Mouse (Mus musculus): ENCODE results near the gene Npvf.
A peak's percentile ranks its signal among the peaks of the same experiment; 100 is the strongest.

Gene Npvf

GRCm38 (mm10) chr6:50654356-50654755 lies at the start of gene Npvf:
Npvf (minus strand) TSS chr6:50654439.
- no peak for DNase-seq (ENCODE audit: low read depth)

DNA sequence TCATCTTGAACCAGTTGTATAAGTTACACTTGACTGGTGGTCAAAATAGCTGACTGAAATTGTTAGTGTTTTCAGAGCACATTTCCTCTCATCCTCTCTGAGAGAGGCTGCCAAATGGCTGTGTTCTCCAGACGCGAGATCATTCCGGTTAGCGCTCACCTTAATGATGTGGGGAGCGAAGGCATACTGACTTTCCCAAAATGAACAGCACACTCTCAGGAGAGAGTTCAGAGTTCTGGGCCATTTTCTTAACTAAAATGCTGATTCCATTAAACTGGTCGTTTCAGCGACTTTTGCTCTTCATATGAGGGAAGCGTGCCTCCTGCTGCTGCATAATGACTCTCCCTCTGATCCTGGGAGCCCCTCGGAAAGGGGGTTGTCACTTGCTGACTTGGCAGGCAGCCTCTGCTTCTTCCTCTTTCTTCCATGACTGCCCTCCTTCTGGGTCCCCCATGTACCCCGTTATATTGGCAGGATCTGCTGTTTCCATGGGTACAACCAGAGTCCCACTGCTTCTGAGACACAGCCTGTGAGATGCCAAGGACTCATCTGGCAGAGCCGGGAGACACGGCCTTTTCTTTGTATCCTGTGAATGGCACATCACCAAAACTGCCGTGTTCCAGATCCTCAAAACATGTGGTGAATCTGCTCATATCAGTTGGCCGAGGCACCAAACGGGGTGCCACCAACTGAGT lies 35.0 kb upstream of the Npvf start:
- DNase-seq (ENCODE audit: low read depth), result no peak

DNA sequence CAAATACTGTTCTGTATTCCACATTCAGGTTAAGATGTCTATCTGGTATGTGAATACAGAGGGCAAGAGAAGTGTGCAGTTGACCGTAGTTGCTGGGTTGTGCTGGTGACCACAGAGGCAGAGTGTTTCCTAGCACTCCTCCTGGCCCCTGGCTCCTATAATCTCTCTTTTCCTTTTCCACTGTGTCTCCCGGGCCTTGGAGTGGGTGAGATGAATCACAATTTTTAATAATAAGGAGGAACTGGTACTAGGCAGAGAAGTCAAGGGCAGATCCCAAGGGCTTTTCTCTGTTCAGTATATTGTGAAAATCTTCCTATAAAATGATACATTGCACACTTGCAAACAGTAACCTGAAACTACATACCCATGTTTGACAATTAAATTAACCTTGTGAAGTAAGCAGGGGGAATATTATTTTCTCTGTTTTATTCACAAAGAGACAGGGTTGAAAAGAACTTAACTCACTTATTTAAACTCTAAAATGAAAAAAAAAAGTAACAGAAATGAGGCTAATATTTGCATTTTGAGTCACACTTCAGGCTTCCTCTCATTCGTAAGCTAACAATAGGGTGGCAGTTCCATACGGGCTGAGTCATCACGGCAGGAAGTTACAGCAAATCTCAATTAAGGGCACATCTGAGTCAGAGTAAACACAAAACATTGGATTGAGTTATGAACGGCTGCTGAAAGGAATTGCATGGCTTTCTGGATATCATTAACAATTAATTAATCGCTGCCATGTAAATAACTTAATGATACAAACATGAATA lies 30.6 kb upstream of the Npvf start:
- peak; percentile 91 for DNase-seq (ENCODE audit: low read depth)

GRCm38 (mm10) chr6:50681491-50681890 lies 27.3 kb upstream of the Npvf start:
- DNase-seq (ENCODE audit: low read depth), result no peak

- DNase-seq (ENCODE audit: low read depth), result no peak
Observed at GRCm38 (mm10) chr6:50680224-50681215, 26.3 kb upstream of the Npvf start.

DNA sequence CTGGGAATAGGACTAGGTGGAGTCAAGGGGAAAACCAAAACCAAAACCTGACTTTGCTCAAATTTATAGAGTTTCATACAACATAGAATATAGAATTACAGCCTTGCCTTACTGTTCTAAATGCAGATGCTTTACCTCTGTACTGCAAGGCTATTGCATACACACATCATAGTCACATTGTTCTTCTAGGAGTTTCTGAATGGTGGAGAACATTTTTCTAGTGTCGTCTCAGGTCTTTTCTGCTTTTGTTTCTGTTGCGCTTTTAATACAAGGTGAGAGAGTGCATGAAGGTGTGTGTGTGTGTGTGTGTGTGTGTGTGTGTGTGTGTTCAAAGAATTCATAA lies 25.2 kb upstream of the Npvf start:
- no peak for DNase-seq (ENCODE audit: low read depth)

DNA sequence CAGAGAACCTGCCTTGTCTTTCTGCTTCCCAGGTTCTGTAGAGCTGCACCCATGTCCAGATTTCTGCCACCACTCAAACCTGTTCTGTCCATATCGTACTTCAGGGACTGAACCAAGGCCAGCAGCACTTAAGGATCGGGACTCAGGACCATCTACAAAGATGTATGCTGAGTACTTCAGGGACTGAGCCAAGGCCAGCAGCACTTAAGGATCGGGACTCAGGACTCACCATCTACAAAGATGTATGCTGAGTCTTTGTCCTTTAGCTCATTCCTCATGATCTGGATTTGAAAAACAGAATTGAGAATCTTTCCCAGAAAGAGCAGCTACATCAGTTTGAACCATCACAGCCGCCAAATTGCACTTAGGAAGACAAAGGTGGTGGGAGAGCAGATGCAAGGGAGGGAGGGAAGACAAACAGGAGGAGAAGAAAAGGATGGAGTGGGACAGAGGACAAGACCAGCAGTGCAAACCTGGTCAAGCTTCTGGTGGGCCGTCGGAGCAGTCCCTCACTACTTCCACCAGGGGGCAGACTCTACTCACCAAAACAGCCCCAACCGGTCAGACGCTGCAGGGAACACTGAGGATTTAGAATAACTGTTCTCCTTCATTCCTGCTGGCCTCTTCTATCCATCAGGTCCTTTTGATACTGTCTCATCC lies 24.7 kb upstream of the Npvf start:
- DNase-seq (ENCODE audit: low read depth), result peak; percentile 70

- no peak for DNase-seq (ENCODE audit: low read depth)
Observed at GRCm38 (mm10) chr6:50671191-50671590, 17.0 kb upstream of the Npvf start.

DNA sequence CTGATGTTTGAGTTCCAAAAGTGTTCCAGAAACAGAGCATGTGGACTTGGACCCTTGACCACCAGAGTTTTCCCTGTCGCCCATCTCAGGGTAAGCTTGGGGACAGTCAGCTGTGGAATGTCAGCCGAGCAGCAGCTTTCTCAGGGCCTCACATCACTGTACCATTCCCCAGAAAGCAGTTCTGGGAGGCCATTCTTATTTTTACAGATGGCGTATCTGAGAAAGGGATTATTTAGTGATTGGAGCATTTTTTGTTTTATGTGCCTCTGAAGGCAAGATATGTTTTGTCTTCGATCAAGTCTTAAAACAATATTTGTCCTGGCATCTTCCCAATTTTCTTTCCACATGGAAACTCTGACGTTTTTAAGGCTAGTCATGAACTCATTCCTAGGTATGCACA lies 12.7 kb upstream of the Npvf start:
- no peak for DNase-seq (ENCODE audit: low read depth)

GRCm38 (mm10) chr6:50665020-50665419 lies 10.8 kb upstream of the Npvf start:
- DNase-seq (ENCODE audit: low read depth), result no peak

GRCm38 (mm10) chr6:50664193-50664592 lies 10.0 kb upstream of the Npvf start:
- DNase-seq (ENCODE audit: low read depth), result no peak

- DNase-seq (ENCODE audit: low read depth), result no peak
Observed at GRCm38 (mm10) chr6:50662925-50663583, 8.8 kb upstream of the Npvf start.

GRCm38 (mm10) chr6:50661729-50662128 lies 7.5 kb upstream of the Npvf start:
- DNase-seq (ENCODE audit: low read depth), result no peak

DNA sequence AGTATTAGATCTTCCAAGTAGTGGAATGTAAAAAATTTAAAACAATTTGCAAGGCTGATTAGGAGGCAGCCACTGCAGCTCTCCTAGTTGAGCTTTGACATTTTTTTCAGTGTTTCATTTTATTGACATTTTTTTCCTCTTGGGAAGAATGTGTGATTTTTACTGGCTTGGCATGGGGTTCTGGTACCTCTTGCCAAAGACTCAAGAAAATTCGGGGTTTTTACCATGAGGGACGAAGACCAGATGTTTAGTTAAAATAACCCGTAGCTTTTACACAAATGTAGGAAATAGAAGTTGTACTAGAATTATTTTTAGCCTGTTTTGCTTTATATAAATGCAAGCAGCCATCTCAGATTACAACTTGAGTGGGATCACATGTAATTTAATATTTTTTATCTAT lies 4.2 kb upstream of the Npvf start:
- no peak for DNase-seq (ENCODE audit: low read depth)

DNA sequence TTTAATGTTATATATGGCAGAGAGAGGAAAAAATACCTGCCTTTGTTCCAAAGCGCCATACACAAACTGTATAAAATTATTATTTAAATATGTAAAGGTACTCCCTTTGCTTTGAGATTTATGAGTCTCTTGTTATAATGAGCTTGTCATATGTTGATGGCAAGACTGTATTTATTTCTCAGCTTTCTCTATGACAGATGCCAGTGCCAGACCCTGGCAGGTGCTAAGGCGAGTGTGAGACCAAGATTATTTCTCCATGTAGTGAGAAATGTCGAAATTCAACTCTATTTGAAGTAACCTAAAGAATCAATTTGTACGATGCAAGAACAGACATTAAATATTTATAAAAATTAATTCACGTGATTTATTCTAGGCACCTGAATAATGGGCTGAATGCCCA lies 3.8 kb upstream of the Npvf start:
- no peak for DNase-seq (ENCODE audit: low read depth)

- DNase-seq (ENCODE audit: low read depth), result no peak
Observed at GRCm38 (mm10) chr6:50656426-50656825, 2.2 kb upstream of the Npvf start.

DNA sequence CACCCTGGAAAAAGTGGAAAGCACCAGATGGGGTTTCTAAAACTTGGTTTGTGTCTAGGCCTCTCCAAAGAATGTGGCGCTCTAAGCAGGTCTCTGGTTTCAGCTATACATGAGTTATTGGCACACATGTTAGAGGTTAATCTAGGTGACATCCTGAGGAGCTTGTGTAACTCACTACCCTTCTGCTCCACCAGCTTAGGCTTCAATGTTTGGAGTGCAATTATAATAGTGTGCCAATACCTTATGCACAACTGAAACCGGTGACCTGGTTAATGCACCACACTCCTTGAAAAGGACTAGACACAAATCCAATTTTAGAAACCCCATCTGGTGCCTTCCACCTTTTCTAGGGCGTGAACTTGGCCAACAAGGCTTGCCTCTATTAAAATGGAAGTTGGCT lies 1.7 kb upstream of the Npvf start:
- no peak for DNase-seq (ENCODE audit: low read depth)

DNA sequence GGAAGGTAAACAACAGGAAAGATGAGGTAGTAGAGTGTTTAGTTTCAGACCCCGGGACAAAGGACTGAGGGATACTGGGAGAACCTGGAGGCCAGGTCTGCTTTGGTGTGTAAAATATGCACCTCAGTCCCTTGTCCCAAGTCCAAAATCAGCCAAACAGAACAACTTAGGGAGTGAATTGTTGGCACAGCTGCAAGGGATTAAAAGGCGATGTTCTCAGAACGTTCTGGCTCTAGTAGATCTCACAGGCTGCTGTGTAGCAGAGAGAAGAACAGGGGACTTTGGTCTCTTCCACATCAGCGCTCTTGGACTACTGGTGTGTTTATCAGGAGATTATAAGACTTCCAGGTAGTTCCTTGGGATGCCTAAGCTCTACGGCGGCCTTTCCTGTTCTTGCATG lies 6.6 kb downstream of the Npvf start:
- no peak for DNase-seq (ENCODE audit: low read depth)

DNA sequence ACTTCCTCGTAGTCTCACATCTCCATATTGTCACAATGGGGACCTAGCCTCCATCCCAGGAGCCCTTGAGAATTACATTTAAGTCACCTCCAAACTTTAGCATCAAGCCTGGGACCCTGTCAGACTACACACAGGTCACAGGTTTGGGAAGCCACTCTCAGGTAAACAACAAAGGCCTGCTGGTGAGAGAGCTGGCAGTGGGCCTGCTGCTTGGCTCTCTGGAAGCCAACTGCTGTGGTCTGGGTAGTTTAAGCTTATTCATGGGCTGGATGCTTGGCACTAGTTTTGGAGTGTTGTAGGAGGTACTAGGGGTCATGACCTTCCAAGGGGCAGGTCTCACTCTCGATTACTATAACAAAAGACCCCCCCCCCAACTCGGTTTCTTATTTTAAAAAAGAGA lies 7.6 kb downstream of the Npvf start:
- DNase-seq (ENCODE audit: low read depth), result no peak

GRCm38 (mm10) chr6:50644701-50645100 lies 9.5 kb downstream of the Npvf start:
- DNase-seq (ENCODE audit: low read depth), result no peak

DNA sequence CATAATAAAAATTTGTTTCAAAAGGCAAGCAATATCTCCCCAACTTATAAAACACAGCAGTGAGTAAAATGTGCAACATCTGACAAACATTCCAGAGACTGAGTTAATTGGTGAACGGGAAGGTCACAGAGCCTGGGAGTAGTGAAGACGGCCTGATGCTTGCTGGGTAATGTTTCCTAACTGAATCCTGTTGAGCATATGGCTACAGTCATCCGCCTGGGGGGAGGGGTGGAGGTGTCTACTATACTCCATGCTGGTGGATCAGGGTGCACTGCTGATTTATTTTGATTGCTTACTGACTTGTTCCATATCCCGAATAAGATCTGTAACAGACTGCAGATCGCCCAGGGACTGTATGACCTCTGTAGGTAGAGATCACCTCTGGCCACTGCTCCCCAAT lies 12.3 kb downstream of the Npvf start:
- no peak for DNase-seq (ENCODE audit: low read depth)

DNA sequence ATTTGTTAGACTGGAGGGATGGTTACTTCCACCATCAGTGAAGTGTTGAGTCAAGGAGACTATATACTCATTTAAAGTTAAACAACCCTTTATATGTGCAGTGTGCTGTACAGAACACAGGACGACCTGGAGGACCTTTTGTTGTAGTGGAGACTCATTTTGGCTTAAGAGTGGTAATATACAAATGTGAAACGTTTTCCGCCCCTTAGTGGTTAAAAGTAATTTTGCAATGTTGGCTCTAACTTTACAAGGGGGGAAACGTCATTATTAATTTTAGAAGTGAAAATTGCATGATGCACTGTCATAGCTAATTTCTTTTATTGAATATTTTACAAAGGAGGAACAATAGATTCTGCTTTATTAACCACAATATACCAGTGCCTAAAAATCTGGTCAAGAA lies 13.9 kb downstream of the Npvf start:
- no peak for DNase-seq (ENCODE audit: low read depth)

Data from 416B (cell line).